Mouse (Mus musculus) adrenal gland, postnatal 4 days (tissue): ENCODE results near the gene Vmn1r24. TPM values are rescaled to one million over a fixed set of nuclear protein-coding genes. Genes with fewer than 3 reads are reported as not detected.
"Not testable (repeated sequence)": the region's sequence is repeated elsewhere in the genome, so short reads cannot be mapped to it uniquely, and the experiment has no call there.

ENCODE experiments used
- DNase-seq, 2 experiments: peaks; one replicate each; pipeline ENCODE4 v3.0.0; 2021 to 2022; ENCODE audit warnings: low spot score in 2 of 2, mixed read lengths in 2 of 2
- long read RNA-seq, 2 experiments: library from polyadenylated mRNA; stranded (forward); transcript quantifications; one replicate each; pipeline ENCODE4 v2.0.0; 2021
- total RNA-seq, 2 experiments: library from RNA; stranded (reverse); gene quantifications; 2 replicates each; pipeline ENCODE4 v1.2.3; 2021

Gene Vmn1r24
- total RNA-seq = not detected
- long read RNA-seq, experiment 1 = 0 reads
- long read RNA-seq, experiment 2 = 0 reads

GRCm38 (mm10) chr6:57961403-57961802 is at the start of gene Vmn1r24:
Gene Vmn1r24, minus strand, starts transcription at chr6:57961503.
- not testable (repeated sequence) for DNase-seq

DNA sequence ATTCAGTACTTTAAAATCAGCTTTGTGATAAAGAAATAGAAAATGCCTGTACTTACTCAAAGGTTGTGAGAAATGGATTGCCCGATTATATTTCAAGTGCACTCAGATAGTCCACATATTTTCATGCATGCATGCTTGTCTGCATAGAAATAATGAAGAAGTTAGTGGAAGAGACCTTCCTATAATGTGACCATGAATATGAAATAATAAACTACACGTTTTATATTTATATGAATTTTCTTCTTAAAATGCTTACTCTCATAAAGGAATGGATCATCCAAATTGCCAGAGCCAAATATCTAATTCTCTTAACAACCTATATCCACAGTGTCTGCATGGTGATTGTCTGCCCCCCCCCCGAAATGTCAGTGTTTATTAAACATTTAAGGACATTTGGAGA is 19.4 kb upstream of the Vmn1r24 start, which contains the start of gene Vmn1r25:
Gene Vmn1r25, minus strand, starts transcription at position 101 of the 400 bp plus-strand sequence.
- DNase-seq = no peak

DNA sequence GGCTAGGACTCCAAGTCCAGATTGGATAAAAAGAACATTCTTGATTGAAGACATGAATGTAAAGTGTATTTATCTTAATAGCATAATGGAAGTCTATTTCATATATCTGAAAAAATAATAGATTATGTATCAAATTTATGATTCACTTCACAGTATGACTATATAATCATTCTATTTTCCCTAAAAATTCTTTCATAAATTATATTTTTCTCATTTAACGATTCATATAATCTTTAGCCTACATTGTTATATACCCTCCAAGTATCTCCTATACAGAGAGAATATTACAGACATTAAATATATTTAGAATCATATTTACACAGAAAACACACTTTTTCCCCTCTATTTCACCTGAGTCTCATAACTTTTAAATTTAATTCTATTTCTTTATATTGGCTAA is 34.6 kb downstream of the Vmn1r24 start, which contains the start of gene Vmn1r23:
Gene Vmn1r23, minus strand, starts transcription at position 101 of the 400 bp plus-strand sequence.
- no peak for DNase-seq

DNA sequence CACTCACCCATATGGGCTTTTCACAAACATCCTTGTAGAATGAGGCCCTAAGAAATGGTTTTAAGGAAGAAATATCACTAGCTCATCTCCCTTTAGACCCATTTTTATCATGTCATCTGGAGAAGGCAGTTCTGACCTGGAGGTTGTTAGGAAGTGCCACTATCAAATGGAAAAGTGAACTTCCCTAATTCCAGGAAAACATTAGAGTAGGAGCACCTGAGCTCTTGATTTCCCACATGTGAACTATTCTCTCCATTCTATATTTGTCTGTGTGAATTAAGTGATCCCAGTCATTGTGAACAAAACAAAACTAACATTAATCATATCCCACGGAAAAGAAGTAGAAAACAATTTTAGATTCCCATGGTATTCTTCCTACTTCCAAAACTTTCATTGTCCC is 53.4 kb downstream of the Vmn1r24 start, which contains the start of gene Vmn1r22:
Gene Vmn1r22, minus strand, starts transcription at position 101 of the 400 bp plus-strand sequence.
- DNase-seq = no peak

Other genes with a start within 250 kb of the Vmn1r24 start
- gene Vopp1, start 136.3 kb downstream of the Vmn1r24 start, total RNA-seq = 10 to 100 TPM; 26.2 to 29.9 TPM
- not detected for gene Vmn1r21, start 111.2 kb downstream of the Vmn1r24 start, total RNA-seq
- gene Vmn1r22, start 53.5 kb downstream of the Vmn1r24 start, total RNA-seq = not detected
- not detected for gene Vmn1r23, start 34.7 kb downstream of the Vmn1r24 start, total RNA-seq
- not detected for gene Vmn1r25, start 19.3 kb upstream of the Vmn1r24 start, total RNA-seq
- gene Vmn1r26, start 53.7 kb upstream of the Vmn1r24 start, total RNA-seq = not detected